Mouse (Mus musculus) brain, embryonic 14.5 days (tissue): ENCODE measurements at regions not wholly inside any gene's neighbourhood (a gene's known extent, or its start where the extent isn't known, plus 50 kb on each side); places are given as distances from the start of the nearest gene placed in this dataset.

Experiments used
- DNase-seq: peaks from one replicate; pipeline ENCODE4 v3.0.0-alpha.2; 2011; ENCODE audit warnings: low read depth
- CTCF ChIP-seq: fragments of 200-500 bp; IDR thresholded peaks from 2 replicates; pipeline ENCODE4 v1.5.1; 2012; ENCODE audit warnings: inconsistent platforms, mild to moderate bottlenecking, moderate library complexity, borderline replicate concordance; ENCODE audit not compliant: insufficient read depth, insufficient read length; ENCODE audit errors: extremely low read depth
- POLR2A ChIP-seq: fragments of 200-500 bp; IDR thresholded peaks from 2 replicates; pipeline ENCODE4 v1.6.1; 2012; ENCODE audit warnings: mild to moderate bottlenecking, inconsistent platforms, borderline replicate concordance; ENCODE audit not compliant: poor library complexity, insufficient read depth, insufficient read length, severe bottlenecking; ENCODE audit errors: extremely low read depth

GRCm38 (mm10) chr8:74415671-74416070 is 457.3 kb upstream of the Isx start:
- no peak for TF ChIP-seq POLR2A
- TF ChIP-seq CTCF = no peak
- peak; percentile 35 for DNase-seq
